Mouse (Mus musculus): ENCODE measurements around the gene Mllt10. TPM values are rescaled to one million over a fixed set of nuclear protein-coding genes. Genes with fewer than 3 reads are reported as not detected.

Gene Mllt10
- polyA plus RNA-seq, 1 experiment, result 12.5 TPM

DNA sequence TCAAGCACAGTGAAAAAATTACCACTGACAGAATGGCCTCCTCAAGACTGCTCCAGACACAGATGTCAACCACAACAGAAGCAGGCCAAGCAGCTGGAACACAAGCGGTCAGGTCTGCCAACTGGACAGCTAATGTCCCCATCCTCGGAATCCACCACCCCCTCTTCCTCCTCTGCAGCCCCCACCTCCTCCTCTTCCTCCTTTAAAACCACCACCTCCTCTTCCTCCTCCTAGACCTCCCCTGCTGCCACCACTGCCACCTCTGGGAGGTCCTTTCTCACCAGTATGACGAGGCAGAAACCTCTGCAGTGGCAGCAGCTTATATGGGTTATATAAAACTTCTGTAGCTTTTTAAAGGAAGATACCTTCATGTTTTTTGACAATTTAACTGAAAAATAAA is 194.2 kb downstream of the Mllt10 start:
- Histone ChIP-seq H3K4me2 (ENCODE audit: low read depth) (no peak overlapping the region), H3K4me3 (no peak overlapping the region), H3K36me3 (ENCODE audit: control insufficient read depth, insufficient read depth) (peaks cover 10% of the 10 kb centered on the region), H3K27me3 (ENCODE audit: control insufficient read depth, insufficient read depth, insufficient read length) (no peaks in the 10 kb centered on the region), H3ac (ENCODE audit: control insufficient read depth, insufficient read length) (no peak overlapping the region), H3K79me2 (ENCODE audit: control insufficient read depth, insufficient read depth) (no peaks in the 10 kb centered on the region)
- TF ChIP-seq MYOD1 (IDR thresholded peaks at IDR 0.05; ENCODE audit: control insufficient read depth in 1 of 3, insufficient read length in 2 of 3, low read depth in 2 of 3) (no peak), POLR2A (IDR thresholded peaks at IDR 0.05; ENCODE audit: insufficient read length, low read depth) (no peak), USF1 (IDR thresholded peaks at IDR 0.05; ENCODE audit: low read depth) (no peak), TCF12 (IDR thresholded peaks at IDR 0.05; ENCODE audit: insufficient read depth, poor library complexity, severe bottlenecking) (no peak), TCF3 (IDR thresholded peaks at IDR 0.05; ENCODE audit: insufficient read length, low read depth) (no peak), SRF (IDR thresholded peaks at IDR 0.05; ENCODE audit: control insufficient read depth, insufficient read length, low read depth) (no peak), MYOG (IDR thresholded peaks at IDR 0.05; ENCODE audit: control insufficient read depth in 1 of 3, insufficient read depth in 1 of 3, insufficient read length in 2 of 3, low read depth in 2 of 3) (no peak), E2F4 (IDR thresholded peaks at IDR 0.05; ENCODE audit: insufficient read depth) (no peak), REST (IDR thresholded peaks at IDR 0.05; ENCODE audit: insufficient read depth, insufficient read length) (no peak), POLR2AphosphoS2 (IDR thresholded peaks at IDR 0.05; ENCODE audit: insufficient read length, low read depth) (no peak)

Other genes with a start within 250 kb of the Mllt10 start
- gene H2al2a, start 58.3 kb upstream of the Mllt10 start, polyA plus RNA-seq (2012; fragmentation: generic; extraction: Trizol), result not detected
- 1.8 TPM for gene A930004D18Rik, start 17.5 kb upstream of the Mllt10 start, polyA plus RNA-seq (2012; fragmentation: generic; extraction: Trizol)
- 0.12 TPM for gene Skida1, start 6.2 kb upstream of the Mllt10 start, polyA plus RNA-seq (2012; fragmentation: generic; extraction: Trizol)

Data from myocyte (in vitro differentiated cells).